8 mouse cellular contexts compared by ENCODE assay signal in the genomic region with DNA sequence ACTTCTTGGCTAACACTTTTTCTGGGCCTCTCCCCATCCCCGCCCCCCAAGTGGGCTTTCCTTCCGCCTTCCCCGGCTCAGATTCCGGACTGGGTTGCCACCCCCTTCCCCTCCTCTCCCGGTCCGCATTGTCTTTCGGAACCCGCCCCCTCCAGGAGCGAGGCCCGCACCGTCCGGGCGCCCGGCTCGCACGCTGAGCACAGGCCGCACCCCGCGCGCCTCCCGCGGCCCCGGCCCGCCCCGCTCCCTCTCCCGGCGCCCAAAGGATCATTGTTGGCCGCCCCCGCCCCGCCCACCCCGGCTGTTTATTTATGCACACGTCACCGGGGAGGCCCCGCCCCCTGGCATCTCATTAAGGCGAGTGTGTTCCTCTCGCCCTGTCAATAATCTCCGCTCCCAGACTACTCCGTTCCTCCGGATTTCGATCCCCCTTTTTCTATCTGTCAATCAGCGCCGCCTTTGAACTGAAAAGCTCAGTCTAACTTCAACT. TPM values are rescaled to one million over a fixed set of nuclear protein-coding genes. Genes with fewer than 3 reads are reported as not detected.
DNase-seq lines count a peak whose midpoint lies in the region; ATAC-seq and TF ChIP-seq lines count a peak whose summit lies in the region.

A gene (plus strand): TSS at position 382 of the 490 bp plus-strand sequence.

- TF ChIP-seq CTCF in gastrocnemius, adult 2 months (IDR thresholded peaks at IDR 0.05): peak; percentile 19; the same call in 1 of the 2 replicates

- peak; percentile 91 for ATAC-seq in hindbrain, embryonic 16.5 days

- H3K9me3 ChIP-seq in hindbrain, embryonic 16.5 days (ENCODE audit: control insufficient read depth, low read length): no peaks in the 10 kb centered on the region

- no peaks in the 10 kb centered on the region for H3K36me3 ChIP-seq in hindbrain, embryonic 16.5 days (ENCODE audit: control insufficient read depth, insufficient read depth, low read length)

- H3K27me3 ChIP-seq in hindbrain, embryonic 16.5 days (replicated peaks; ENCODE audit: control insufficient read depth, insufficient read depth, low read length): peaks cover 8% of the 10 kb centered on the region

- H3K27ac ChIP-seq in gastrocnemius, adult 2 months: peak within 1 kb of the TSS; percentile 97
- H3K27ac ChIP-seq in hindbrain, embryonic 16.5 days (ENCODE audit: low read depth, low read length): peak within 1 kb of the TSS; percentile 86

- peak within 1 kb of the TSS; percentile 63 for H3K4me2 ChIP-seq in hindbrain, embryonic 16.5 days (ENCODE audit: low read length)

- H3K4me3 ChIP-seq in gastrocnemius, adult 2 months: peak within 1 kb of the TSS; percentile 96
- peak within 1 kb of the TSS; percentile 52 for H3K4me3 ChIP-seq in hindbrain, embryonic 16.5 days (ENCODE audit: low read length)

- WGBS in hindbrain, embryonic 16.5 days: under 1% methylated on average over 27 of the region's 42 CpGs

- peaks cover 16% of the 10 kb centered on the region for H3K4me1 ChIP-seq in hindbrain, embryonic 16.5 days (ENCODE audit: control insufficient read depth, insufficient read depth, low read depth, low read length)

- peak within 1 kb of the TSS; percentile 71 for H3K9ac ChIP-seq in hindbrain, embryonic 16.5 days (ENCODE audit: low read depth, low read length)

- intact Hi-C loops in gastrocnemius, adult 2 months (cut with DNase I): loop anchor here (2.0 to 10.0 kb wide), 6 partner anchors 99 to 553 kb away; no protein-coding TSS in a partner anchor

- DNase-seq in R1 (ENCODE audit: low read depth, low spot score): peak; percentile 97
- peak; percentile 72 to 78 for DNase-seq in cerebellum, postnatal 14 days
- DNase-seq in gastrocnemius, adult 2 months: peak; percentile 95
- DNase-seq in left cerebral cortex, adult 18-20 months (ENCODE audit: low spot score in 2 of 2): peak; percentile 30 to 43
- DNase-seq in lung, postnatal 4 days: peak; percentile 90 to 95
- peak; percentile 97 for DNase-seq in retina, postnatal 1 day
- DNase-seq in thymus, postnatal 4 days: peak; percentile 88

RNA-seq across cellular contexts. Expression of the gene that starts here (rescaled TPM):
- total RNA-seq in gastrocnemius, adult 2 months (2021): 10 to 100 TPM; 10.3 to 11.0 TPM
- 27.0 and 38.2 TPM in 2 replicates for polyA plus RNA-seq in hindbrain, embryonic 16.5 days (2015; fragmentation: Nextera tagmentation; extraction: Ambion mirVana)
- 1 to 10 TPM; 7.4 to 8.9 TPM for total RNA-seq in left cerebral cortex, adult 18-20 months (2021)

Comparison
In these comparisons a context has a peak if more than half of its experiments do, and no peak if none do; other contexts are left out.
1. Peak in every context shown above with its lines: DNase-seq, ATAC-seq, H3K4me3 ChIP-seq and H3K27ac ChIP-seq.
2. DNase-seq: peak in every context shown above with its lines; median percentile 97 in R1; 97 in retina, postnatal 1 day; 95 in gastrocnemius, adult 2 months; 92 in lung, postnatal 4 days; 88 in thymus, postnatal 4 days; 75 in cerebellum, postnatal 14 days; 36 in left cerebral cortex, adult 18-20 months.